Mouse (Mus musculus) stomach, embryonic 16.5 days (tissue): ENCODE results near the gene BC034090. TPM values are rescaled to one million over a fixed set of nuclear protein-coding genes. Genes with fewer than 3 reads are reported as not detected.
"Not testable (repeated sequence)": the region's sequence is repeated elsewhere in the genome, so short reads cannot be mapped to it uniquely, and the experiment has no call there.

ENCODE experiments used
- ATAC-seq: fragments of 200-750 bp; cut with Nextera tagmentation; 2 replicates; pipeline ENCODE4 v1.8.0; 2017; ENCODE audit warnings: moderate number of reproducible peaks, moderate TSS enrichment; ENCODE audit not compliant: insufficient read depth, low FRiP score
- H3K27ac ChIP-seq: fragments of 300-500 bp; sonication (generic); 2 replicates; pipeline ENCODE4 v1.5.1; 2014; ENCODE audit warnings: low read length
- H3K27me3 ChIP-seq: fragments of 300-500 bp; sonication (generic); 2 replicates; pipeline ENCODE4 v1.6.1; 2014; ENCODE audit warnings: low read length, control low read depth, mixed read lengths; ENCODE audit not compliant: control insufficient read depth, insufficient read depth
- H3K36me3 ChIP-seq: fragments of 300-500 bp; sonication (generic); 2 replicates; pipeline ENCODE4 v1.6.1; 2014; ENCODE audit warnings: low read length; ENCODE audit not compliant: control insufficient read depth, insufficient read depth
- H3K4me1 ChIP-seq: fragments of 300-500 bp; sonication (generic); 2 replicates; pipeline ENCODE4 v1.6.1; 2014; ENCODE audit warnings: low read length, control low read depth, mixed read lengths; ENCODE audit not compliant: control insufficient read depth, insufficient read depth
- H3K4me2 ChIP-seq: fragments of 300-500 bp; sonication (generic); 2 replicates; pipeline ENCODE4 v1.6.1; 2014; ENCODE audit warnings: low read depth, low read length, mixed read lengths
- H3K4me3 ChIP-seq: fragments of 300-500 bp; sonication (generic); replicated peaks from 2 replicates; pipeline ENCODE4 v1.5.1; 2014; ENCODE audit warnings: mild to moderate bottlenecking, low read length
- H3K9ac ChIP-seq: fragments of 300-500 bp; sonication (generic); 2 replicates; pipeline ENCODE4 v1.6.1; 2014; ENCODE audit warnings: low read length
- H3K9me3 ChIP-seq: fragments of 300-500 bp; sonication (generic); replicated peaks from 2 replicates; pipeline ENCODE4 v1.6.1; 2016; ENCODE audit warnings: low read length, control low read depth; ENCODE audit not compliant: control insufficient read depth
- WGBS: fragments of 180-500 bp; shearing (Covaris S2); extraction: QIAGEN DNeasy Blood & Tissue Kit; methylation state at CpG from one replicate; pipeline ENCODE4 v1.1.7; 2014; 5-methylcytosine and 5-hydroxymethylcytosine counted together
- polyA plus RNA-seq: library from polyadenylated mRNA; unstranded; fragments of >200 nt; fragmentation: Nextera tagmentation; extraction: Ambion mirVana; gene quantifications from 2 replicates; pipeline ENCODE4 v1.2.1, GENCODE M21; 2015

Gene BC034090
- polyA plus RNA-seq, 1 experiment from 2014 or later = 2.5 TPM

- no peak overlapping the region for H3K27ac ChIP-seq
- no peak overlapping the region for H3K4me2 ChIP-seq
- no peak for ATAC-seq
- H3K4me1 ChIP-seq = no peaks in the 10 kb centered on the region
- no peaks in the 10 kb centered on the region for H3K36me3 ChIP-seq
- no peak overlapping the region for H3K4me3 ChIP-seq
- no peaks in the 10 kb centered on the region for H3K27me3 ChIP-seq
- 76% methylated on average over 4 of the region's 4 CpGs for WGBS
- H3K9ac ChIP-seq = no peak overlapping the region
- no peaks in the 10 kb centered on the region for H3K9me3 ChIP-seq
These were observed 31.5 kb upstream of the BC034090 start for GRCm38 (mm10) chr1:155275793-155276192.

DNA sequence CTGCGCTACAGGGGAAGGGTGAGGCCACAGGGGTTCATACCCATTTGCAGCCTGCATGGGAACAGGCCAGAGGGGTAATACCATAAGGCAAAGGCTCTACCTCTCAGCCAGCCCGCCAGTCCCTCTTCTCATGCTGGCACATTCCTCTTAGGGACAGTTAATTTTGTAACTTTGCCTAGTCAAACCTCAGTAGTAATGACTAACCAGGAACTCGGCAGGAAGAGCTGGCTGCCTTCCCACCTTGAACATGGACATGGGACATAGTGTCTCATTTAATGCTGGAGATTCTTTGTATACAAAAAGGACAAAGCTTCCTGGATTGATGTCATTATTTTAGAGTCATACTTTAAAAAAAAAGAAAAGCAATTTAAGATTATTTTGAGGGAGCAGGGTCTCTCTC is 30.7 kb upstream of the BC034090 start:
- H3K27ac ChIP-seq = no peak overlapping the region
- 71% methylated on average over 3 of the region's 3 CpGs for WGBS
- H3K27me3 ChIP-seq = no peaks in the 10 kb centered on the region
- H3K4me3 ChIP-seq = no peak overlapping the region
- H3K4me1 ChIP-seq = no peaks in the 10 kb centered on the region
- H3K9ac ChIP-seq = no peak overlapping the region
- no peaks in the 10 kb centered on the region for H3K36me3 ChIP-seq
- no peak overlapping the region for H3K4me2 ChIP-seq
- no peaks in the 10 kb centered on the region for H3K9me3 ChIP-seq
- no peak for ATAC-seq

DNA sequence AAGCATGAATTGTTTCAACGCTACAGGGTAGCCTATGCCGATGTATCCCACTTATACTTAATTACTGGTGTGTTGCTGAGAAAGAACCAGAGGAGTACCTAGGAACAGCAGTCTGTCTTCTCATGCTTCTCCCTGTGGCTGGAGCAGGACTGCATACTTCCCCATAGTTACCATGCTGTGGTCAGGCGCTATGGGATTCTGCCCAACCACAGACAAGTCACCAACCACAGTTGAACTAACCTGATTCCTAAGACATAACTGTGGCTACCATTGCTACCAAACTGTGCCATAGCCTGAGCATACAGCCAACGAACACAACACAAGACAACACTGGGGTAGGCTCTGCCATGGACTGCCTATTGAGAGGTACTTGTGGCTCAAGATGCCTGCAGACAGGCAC is 28.7 kb upstream of the BC034090 start:
- Histone ChIP-seq H3K36me3 (no peaks in the 10 kb centered on the region), H3K9ac (no peak overlapping the region), H3K27ac (no peak overlapping the region), H3K4me2 (no peak overlapping the region), H3K27me3 (no peaks in the 10 kb centered on the region), H3K4me3 (no peak overlapping the region), H3K9me3 (no peaks in the 10 kb centered on the region), H3K4me1 (no peaks in the 10 kb centered on the region)
- no peak for ATAC-seq
- 90% methylated on average over 4 of the region's 4 CpGs for WGBS

DNA sequence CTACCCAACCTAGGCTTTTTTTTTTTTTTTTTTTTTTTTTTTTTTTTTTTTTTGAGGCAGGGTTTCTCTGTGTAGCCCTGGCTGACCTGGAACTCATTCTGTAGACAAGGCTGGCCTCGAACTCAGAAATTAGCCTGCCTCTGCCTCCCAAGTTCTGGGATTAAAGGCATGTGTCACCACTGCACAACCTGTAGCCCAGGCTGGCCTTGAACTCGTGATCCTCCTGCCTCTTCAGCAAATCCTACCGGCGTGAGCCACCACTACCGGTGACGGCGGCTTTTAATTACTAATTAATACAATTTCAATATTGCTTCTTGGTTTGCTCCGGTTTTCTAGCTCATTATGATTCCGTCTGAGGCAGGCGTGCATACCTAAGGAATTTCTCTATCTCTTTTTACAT is 18.3 kb upstream of the BC034090 start:
- WGBS = 94% methylated on average over 10 of the region's 10 CpGs
- not testable (repeated sequence) for H3K36me3 ChIP-seq, H3K9ac ChIP-seq, H3K27ac ChIP-seq, H3K4me1 ChIP-seq, H3K4me2 ChIP-seq, ATAC-seq, H3K4me3 ChIP-seq, H3K9me3 ChIP-seq, H3K27me3 ChIP-seq

DNA sequence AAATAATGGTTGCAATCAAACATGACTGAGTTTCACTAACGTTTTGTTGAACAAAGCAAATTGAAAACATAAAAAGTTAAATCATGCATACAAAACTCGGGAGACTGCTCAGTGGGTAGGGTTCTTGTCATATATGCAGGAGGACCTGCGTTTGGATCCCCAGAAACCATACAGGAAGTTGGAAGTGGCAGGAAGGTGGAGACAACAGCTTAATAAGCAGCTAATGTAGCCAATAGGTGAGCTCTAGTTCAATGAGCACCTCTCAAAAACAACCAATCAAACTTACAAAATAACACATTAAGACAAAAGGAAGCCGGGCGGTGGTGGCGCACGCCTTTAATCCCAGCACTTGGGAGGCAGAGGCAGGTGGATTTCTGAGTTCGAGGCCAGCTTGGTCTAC is 10.1 kb upstream of the BC034090 start:
- Histone ChIP-seq H3K4me3 (no peak overlapping the region), H3K9ac (no peak overlapping the region), H3K4me2 (no peak overlapping the region), H3K36me3 (no peaks in the 10 kb centered on the region), H3K4me1 (no peaks in the 10 kb centered on the region), H3K27me3 (no peaks in the 10 kb centered on the region), H3K27ac (no peak overlapping the region), H3K9me3 (no peaks in the 10 kb centered on the region)
- no peak for ATAC-seq
- WGBS = 93% methylated on average over 8 of the region's 8 CpGs

DNA sequence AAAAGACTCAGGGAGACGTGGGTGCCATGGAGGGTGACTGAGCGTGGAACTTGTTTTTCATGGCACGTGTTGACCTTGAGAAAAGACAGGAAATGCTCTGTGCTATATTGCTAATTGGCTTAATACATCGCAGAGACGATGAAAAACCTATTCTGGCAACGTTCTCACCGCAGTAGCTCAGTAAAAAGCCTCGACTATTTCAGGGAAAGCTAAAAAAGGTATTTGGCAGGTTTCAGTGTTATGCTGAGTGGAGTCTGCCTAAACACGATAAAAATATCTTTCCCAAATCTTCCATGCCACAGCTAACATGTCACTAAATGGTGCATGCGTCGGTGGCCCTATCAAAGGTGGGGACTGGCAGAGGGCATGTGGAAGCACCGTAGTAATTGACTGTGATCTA is 8.9 kb upstream of the BC034090 start:
- ATAC-seq = no peak

GRCm38 (mm10) chr1:155252631-155253121 is 8.4 kb upstream of the BC034090 start:
- 43% methylated on average over 6 of the region's 6 CpGs for WGBS
- H3K27me3 ChIP-seq = no peaks in the 10 kb centered on the region
- no peak overlapping the region for H3K9ac ChIP-seq
- no peak overlapping the region for H3K4me3 ChIP-seq
- H3K4me1 ChIP-seq = no peaks in the 10 kb centered on the region
- no peak for ATAC-seq
- H3K27ac ChIP-seq = no peak overlapping the region
- H3K4me2 ChIP-seq = no peak overlapping the region
- no peaks in the 10 kb centered on the region for H3K9me3 ChIP-seq
- H3K36me3 ChIP-seq = no peaks in the 10 kb centered on the region

More for the DNA sequence above, 8.9 kb upstream of the BC034090 start:
- H3K4me2 ChIP-seq = no peak overlapping the region
- no peak overlapping the region for H3K9ac ChIP-seq
- no peaks in the 10 kb centered on the region for H3K4me1 ChIP-seq
- no peaks in the 10 kb centered on the region for H3K27me3 ChIP-seq
- no peak overlapping the region for H3K4me3 ChIP-seq
- no peak overlapping the region for H3K27ac ChIP-seq
- no peaks in the 10 kb centered on the region for H3K36me3 ChIP-seq
- 64% methylated on average over 12 of the region's 12 CpGs for WGBS
- H3K9me3 ChIP-seq = no peaks in the 10 kb centered on the region

DNA sequence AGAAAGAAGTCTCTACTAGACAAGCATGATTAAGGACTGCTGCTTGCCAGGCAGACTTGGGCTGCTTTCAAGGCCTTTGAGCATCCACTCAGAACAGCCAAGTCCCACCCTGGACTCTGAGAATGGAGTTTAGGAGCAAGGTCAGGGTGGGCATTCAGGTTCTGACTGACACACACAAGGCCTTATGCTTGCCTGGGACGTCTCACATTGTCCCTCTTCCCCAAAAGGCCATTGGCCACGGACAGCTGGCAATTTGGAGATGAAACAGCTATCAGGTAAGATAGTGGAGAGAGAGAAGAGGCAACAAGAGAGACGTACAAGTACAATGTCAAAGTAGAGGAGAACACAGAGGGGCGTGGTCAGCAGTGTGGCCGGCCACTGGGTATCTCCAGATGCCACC is 7.4 kb upstream of the BC034090 start:
- Histone ChIP-seq H3K4me2 (no peak overlapping the region), H3K36me3 (no peaks in the 10 kb centered on the region), H3K4me1 (no peaks in the 10 kb centered on the region), H3K27ac (no peak overlapping the region), H3K9ac (no peak overlapping the region), H3K27me3 (peaks cover 4% of the 10 kb centered on the region; the same call in 1 of the 2 replicates), H3K9me3 (no peaks in the 10 kb centered on the region), H3K4me3 (no peak overlapping the region)
- ATAC-seq = no peak
- 76% methylated on average over 5 of the region's 5 CpGs for WGBS

DNA sequence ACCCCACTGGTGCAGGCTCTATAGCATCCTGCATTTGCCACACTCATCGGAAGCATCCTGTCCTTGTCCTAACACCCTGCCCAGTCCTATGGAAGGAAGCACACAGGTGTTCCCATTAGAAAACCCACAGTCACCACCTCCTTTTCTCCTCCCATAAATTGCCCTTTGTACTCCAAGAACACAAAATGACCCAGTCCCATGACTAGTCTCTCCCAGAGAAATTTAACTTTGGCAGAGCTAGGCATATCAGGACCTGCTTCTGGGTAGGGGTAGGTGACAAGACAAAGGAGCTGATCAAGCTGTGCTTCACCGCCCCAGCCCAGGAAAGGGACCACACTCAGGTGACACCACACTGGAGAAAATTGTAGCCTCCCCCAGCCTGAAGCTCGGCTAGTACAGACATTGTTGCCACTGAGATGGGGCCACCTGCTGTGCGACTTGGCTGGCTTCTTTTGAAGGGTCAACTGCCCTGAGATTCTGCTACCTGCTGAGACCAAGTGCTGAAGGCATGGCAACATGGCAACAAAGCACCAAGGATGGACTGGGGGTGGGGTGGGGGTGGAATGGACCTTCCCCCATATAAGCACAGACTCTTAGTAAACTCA is 6.4 kb upstream of the BC034090 start:
- Histone ChIP-seq H3K9me3 (no peaks in the 10 kb centered on the region), H3K4me2 (no peak overlapping the region), H3K27ac (no peak overlapping the region), H3K4me3 (no peak overlapping the region), H3K9ac (no peak overlapping the region), H3K27me3 (peaks cover 7% of the 10 kb centered on the region; the same call in 1 of the 2 replicates), H3K4me1 (no peaks in the 10 kb centered on the region), H3K36me3 (no peaks in the 10 kb centered on the region)
- no peak for ATAC-seq
- WGBS = 47% methylated on average over 4 of the region's 4 CpGs
